Mouse (Mus musculus) limb, embryonic 14.5 days (tissue): ENCODE measurements around the gene Gtf3c5. TPM values are rescaled to one million over a fixed set of nuclear protein-coding genes. Genes with fewer than 3 reads are reported as not detected.

Experiments
- ATAC-seq: fragments of 200-750 bp; cut with Nextera tagmentation; 2 replicates; pipeline ENCODE4 v1.8.0; 2017; ENCODE audit warnings: low read depth, moderate number of reproducible peaks, moderate TSS enrichment; ENCODE audit not compliant: low FRiP score
- DNase-seq: peaks from one replicate; pipeline ENCODE4 v3.0.0-alpha.2; 2015; ENCODE audit warnings: low spot score
- H3K27ac ChIP-seq: fragments of 300-500 bp; sonication (generic); replicated peaks from 2 replicates; pipeline ENCODE4 v1.5.1; 2014; ENCODE audit warnings: low read depth, mild to moderate bottlenecking, low read length, moderate library complexity, mixed read lengths
- H3K27me3 ChIP-seq: fragments of 300-500 bp; sonication (generic); 2 replicates; pipeline ENCODE4 v1.6.1; 2014; ENCODE audit warnings: low read length, mixed read lengths; ENCODE audit not compliant: control insufficient read depth, insufficient read depth
- H3K36me3 ChIP-seq: fragments of 300-500 bp; sonication (generic); 2 replicates; pipeline ENCODE4 v1.6.1; 2014; ENCODE audit warnings: mild to moderate bottlenecking, low read length, moderate library complexity, mixed read lengths; ENCODE audit not compliant: control insufficient read depth, insufficient read depth
- H3K4me1 ChIP-seq: fragments of 300-500 bp; sonication (generic); 2 replicates; pipeline ENCODE4 v1.6.1; 2014; ENCODE audit warnings: antibody characterized with exemption, low read length, mixed read lengths; ENCODE audit not compliant: control insufficient read depth, insufficient read depth
- H3K4me2 ChIP-seq: fragments of 300-500 bp; sonication (generic); replicated peaks from 2 replicates; pipeline ENCODE4 v1.6.1; 2014; ENCODE audit warnings: low read depth, mild to moderate bottlenecking, low read length, moderate library complexity; ENCODE audit not compliant: severe bottlenecking
- H3K4me3 ChIP-seq: fragments of 300-500 bp; sonication (generic); replicated peaks from 2 replicates; pipeline ENCODE4 v1.5.1; 2014; ENCODE audit warnings: low read length
- H3K9ac ChIP-seq: fragments of 300-500 bp; sonication (generic); 2 replicates; pipeline ENCODE4 v1.6.1; 2014; ENCODE audit warnings: mild to moderate bottlenecking, low read depth, low read length, moderate library complexity; ENCODE audit not compliant: severe bottlenecking
- H3K9me3 ChIP-seq: fragments of 300-500 bp; sonication (generic); 2 replicates; pipeline ENCODE4 v1.6.1; 2016; ENCODE audit warnings: low read length; ENCODE audit not compliant: control insufficient read depth
- POLR2A ChIP-seq: fragments of 200-500 bp; IDR thresholded peaks from 2 replicates; pipeline ENCODE4 v1.8.0; 2012; ENCODE audit warnings: inconsistent platforms, mild to moderate bottlenecking, moderate library complexity, borderline replicate concordance; ENCODE audit not compliant: insufficient read depth, insufficient read length; ENCODE audit errors: extremely low read depth
- WGBS: fragments of 180-500 bp; shearing (Covaris S2); extraction: QIAGEN DNeasy Blood & Tissue Kit; methylation state at CpG from one replicate; pipeline ENCODE4 v1.1.7; 2014; 5-methylcytosine and 5-hydroxymethylcytosine counted together
- polyA plus RNA-seq, 2 experiments: library from polyadenylated mRNA; depleted of rRNA in 1 of 2; stranded (reverse) in 1 of 2; unstranded in 1 of 2; fragments of >200 nt; fragmentation: Nextera tagmentation in 1 of 2; extraction: Ambion mirVana in 1 of 2; gene quantifications; 2 replicates each; pipeline versions ENCODE4 v1.2.1 to v1.2.3; 2012 to 2014

The Gtf3c5 gene
- polyA plus RNA-seq, 2 experiments, result 29.7 to 52.4 TPM

DNA sequence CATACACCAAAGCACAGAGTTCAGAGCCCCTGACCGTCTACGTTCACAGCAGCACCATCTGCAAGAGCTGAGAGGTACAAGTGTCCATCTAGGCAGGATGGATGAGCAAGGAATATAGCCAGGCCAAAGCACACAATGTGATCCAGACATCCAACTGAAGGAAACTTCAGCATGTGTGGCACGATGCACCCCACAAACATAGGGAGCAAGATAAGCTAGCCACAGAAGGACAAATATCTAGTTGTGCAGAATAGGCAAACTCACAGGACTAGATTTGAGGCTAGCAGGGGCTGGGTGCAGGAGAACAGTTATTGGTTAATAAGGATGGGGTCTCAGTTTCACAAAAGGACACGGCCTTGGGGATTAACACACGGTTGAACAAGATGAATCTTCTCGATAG lies 35.8 kb upstream of the Gtf3c5 start:
- no peak overlapping the region for H3K27ac ChIP-seq
- 82% methylated on average over 6 of the region's 6 CpGs for WGBS
- ATAC-seq (no peak), DNase-seq (no peak)
- peaks cover 22% of the 10 kb centered on the region; the same call in 1 of the 2 replicates for H3K27me3 ChIP-seq
- no peak overlapping the region for H3K4me3 ChIP-seq
- no peak for TF ChIP-seq POLR2A
- H3K9me3 ChIP-seq, result no peaks in the 10 kb centered on the region
- no peak overlapping the region for H3K9ac ChIP-seq
- H3K36me3 ChIP-seq, result no peaks in the 10 kb centered on the region
- no peaks in the 10 kb centered on the region for H3K4me1 ChIP-seq
- H3K4me2 ChIP-seq, result no peak overlapping the region

DNA sequence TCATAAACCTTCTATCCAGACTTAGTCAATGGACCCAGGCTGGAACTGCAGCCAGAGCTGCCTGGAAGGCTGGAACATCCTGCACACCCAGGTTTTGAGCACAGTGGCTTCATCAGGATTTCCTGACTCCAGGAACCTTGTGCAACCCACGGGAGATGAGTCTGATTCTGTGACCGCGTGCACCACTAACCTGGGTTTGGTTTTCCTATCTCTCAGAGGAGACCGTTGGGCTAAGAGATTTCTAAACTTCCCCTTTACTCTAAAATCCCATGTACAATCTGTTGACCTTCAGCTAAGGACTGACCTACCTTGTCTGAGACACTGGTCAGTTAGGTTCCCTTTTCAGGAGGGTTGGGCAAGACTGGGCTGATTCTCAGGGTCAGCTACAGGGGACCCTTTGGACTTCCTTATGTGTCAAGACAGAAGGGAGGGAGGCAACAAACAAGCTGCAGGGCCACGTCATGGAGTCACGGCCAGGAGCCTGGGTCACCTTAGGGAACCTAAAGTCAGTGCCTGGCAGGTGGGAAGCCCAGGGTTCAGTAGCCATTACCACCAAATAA lies 35.3 kb upstream of the Gtf3c5 start:
- Histone ChIP-seq H3K9ac (no peak overlapping the region), H3K4me3 (no peak overlapping the region), H3K36me3 (no peaks in the 10 kb centered on the region), H3K4me2 (no peak overlapping the region), H3K27me3 (peaks cover 22% of the 10 kb centered on the region; the same call in 1 of the 2 replicates), H3K4me1 (no peaks in the 10 kb centered on the region), H3K27ac (no peak overlapping the region), H3K9me3 (no peaks in the 10 kb centered on the region)
- TF ChIP-seq POLR2A, result no peak
- DNase-seq (no peak), ATAC-seq (no peak)
- WGBS, result 83% methylated on average over 6 of the region's 6 CpGs

DNA sequence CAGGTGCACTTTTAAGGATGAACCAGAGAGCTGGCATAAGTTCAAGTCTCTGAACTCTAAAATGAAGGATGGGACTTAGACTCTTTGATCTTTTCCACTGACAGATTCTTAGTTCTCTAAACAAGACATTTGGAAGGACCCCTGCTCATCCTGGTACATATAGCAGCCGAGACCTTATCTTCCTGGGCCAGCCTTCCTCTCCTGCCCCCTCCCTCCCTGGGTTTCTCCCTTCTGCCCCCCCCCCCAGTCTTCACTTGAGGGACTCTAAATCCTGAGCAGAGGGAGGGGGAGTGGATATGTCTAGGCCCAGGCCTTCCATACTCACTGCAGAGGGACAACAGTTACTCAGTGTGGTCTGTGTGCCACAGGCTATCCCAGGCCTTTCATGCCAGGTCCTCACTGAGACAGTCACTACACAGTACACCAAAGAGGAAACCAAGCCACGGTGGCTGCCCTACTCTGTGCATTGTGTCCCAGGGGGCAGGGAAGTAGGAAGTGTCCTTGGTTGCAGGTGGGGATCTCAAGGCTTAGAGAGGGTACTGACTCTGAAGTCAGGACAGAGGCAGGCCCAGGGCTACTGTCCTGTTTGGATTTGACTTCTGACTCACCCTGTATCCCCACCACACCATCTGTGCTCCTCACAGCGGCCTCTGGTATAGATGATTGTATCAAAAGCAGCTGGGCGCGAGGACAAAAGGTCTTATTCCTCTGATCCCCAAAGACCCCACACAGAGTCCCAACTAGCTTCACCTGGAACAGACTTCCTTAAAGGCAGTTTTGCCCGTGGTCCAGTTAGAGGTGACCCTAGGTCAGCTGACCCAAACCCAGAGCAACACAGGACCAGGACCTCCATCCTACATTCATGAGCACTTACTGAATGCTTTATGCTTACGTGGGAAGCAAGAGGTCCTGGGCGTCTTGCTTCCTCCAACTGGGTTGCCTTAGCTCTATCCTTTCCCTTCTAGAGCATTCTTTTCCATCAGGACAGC lies 34.2 kb upstream of the Gtf3c5 start:
- Histone ChIP-seq H3K9ac (no peak overlapping the region), H3K36me3 (no peaks in the 10 kb centered on the region), H3K9me3 (no peaks in the 10 kb centered on the region), H3K27ac (no peak overlapping the region), H3K4me2 (no peak overlapping the region), H3K4me3 (no peak overlapping the region), H3K4me1 (no peaks in the 10 kb centered on the region), H3K27me3 (peaks cover 22% of the 10 kb centered on the region; the same call in 1 of the 2 replicates)
- no peak for DNase-seq
- no peak for TF ChIP-seq POLR2A
- 75% methylated on average over 8 of the region's 8 CpGs for WGBS
- ATAC-seq, result no peak

DNA sequence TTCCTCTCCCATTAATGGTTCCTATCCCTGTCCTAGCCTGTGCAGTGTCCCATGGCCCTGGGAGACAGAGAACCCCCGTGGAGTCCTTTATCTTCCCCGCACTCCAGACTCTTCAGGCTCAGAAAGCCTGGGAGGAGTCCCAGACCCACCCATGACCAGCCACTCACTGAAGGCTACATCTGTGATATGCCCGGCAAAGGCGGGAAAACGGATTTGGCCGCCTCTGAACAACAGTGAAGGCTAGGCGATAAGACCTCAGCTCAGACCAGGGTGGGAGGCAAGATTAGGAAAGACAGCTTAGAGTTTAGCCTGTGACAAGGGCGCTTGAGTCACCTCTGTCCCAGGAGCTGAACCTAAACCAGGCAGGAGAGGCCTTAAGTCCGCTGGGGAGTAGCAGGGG lies 33.3 kb upstream of the Gtf3c5 start:
- WGBS, result 80% methylated on average over 9 of the region's 9 CpGs
- ATAC-seq (no peak), DNase-seq (no peak)
- Histone ChIP-seq H3K9me3 (no peaks in the 10 kb centered on the region), H3K27me3 (peaks cover 14% of the 10 kb centered on the region; the same call in 1 of the 2 replicates), H3K36me3 (no peaks in the 10 kb centered on the region), H3K4me3 (no peak overlapping the region), H3K9ac (no peak overlapping the region), H3K4me2 (no peak overlapping the region), H3K4me1 (no peaks in the 10 kb centered on the region), H3K27ac (no peak overlapping the region)
- TF ChIP-seq POLR2A, result no peak

DNA sequence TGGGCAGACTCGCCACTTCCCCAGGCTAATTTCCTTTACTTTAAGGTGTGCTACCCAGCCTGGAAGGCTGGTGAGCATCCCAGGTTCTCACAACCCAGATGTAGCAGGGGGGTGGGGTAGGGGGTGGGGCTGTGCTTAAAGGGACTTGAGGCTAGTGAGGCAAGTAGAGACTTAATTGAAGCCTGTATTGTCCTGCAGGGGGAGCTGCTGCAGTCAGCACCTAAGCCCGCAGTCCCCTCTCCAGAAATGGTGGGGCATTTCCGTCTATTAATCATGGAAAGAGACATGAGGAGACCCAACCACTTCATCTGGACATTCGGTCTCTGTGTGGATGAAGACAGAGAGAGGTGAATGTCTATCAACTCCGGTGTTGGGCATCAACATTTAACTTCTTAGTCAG lies 32.8 kb upstream of the Gtf3c5 start:
- H3K4me1 ChIP-seq, result no peaks in the 10 kb centered on the region
- 36% methylated on average over 5 of the region's 5 CpGs for WGBS
- TF ChIP-seq POLR2A, result no peak
- no peak for DNase-seq
- H3K9me3 ChIP-seq, result no peaks in the 10 kb centered on the region
- H3K9ac ChIP-seq, result no peak overlapping the region
- H3K36me3 ChIP-seq, result no peaks in the 10 kb centered on the region
- no peak for ATAC-seq
- no peak overlapping the region for H3K4me2 ChIP-seq
- H3K27me3 ChIP-seq, result peaks cover 9% of the 10 kb centered on the region; the same call in 1 of the 2 replicates
- no peak overlapping the region for H3K4me3 ChIP-seq
- H3K27ac ChIP-seq, result no peak overlapping the region
